Mouse (Mus musculus): ENCODE data around the gene Klhl2. TPM values are rescaled to one million over a fixed set of nuclear protein-coding genes. Genes with fewer than 3 reads are reported as not detected.
A peak's percentile ranks its signal among the peaks of the same experiment; 100 is the strongest.

Klhl2 gene
- 16.3 and 18.3 TPM in 2 replicates for polyA plus RNA-seq (2015; fragmentation: Nextera tagmentation; extraction: Ambion mirVana)

- Histone ChIP-seq H3K4me2 (ENCODE audit: low read length) (peak within 1 kb of the TSS; percentile 78), H3K4me3 (ENCODE audit: low read length) (peak within 1 kb of the TSS; percentile 84), H3K4me1 (ENCODE audit: control insufficient read depth, insufficient read depth, low read depth, low read length) (peaks cover 14% of the 10 kb centered on the region), H3K36me3 (ENCODE audit: control insufficient read depth, insufficient read depth, low read length) (no peaks in the 10 kb centered on the region), H3K9ac (ENCODE audit: low read depth, low read length) (peak within 1 kb of the TSS; percentile 78), H3K27ac (ENCODE audit: low read depth, low read length) (peak within 1 kb of the TSS; percentile 91), H3K9me3 (ENCODE audit: control insufficient read depth, low read length) (no peaks in the 10 kb centered on the region), H3K27me3 (replicated peaks; ENCODE audit: control insufficient read depth, insufficient read depth, low read length) (no peaks in the 10 kb centered on the region)
- under 1% methylated on average over 36 of the region's 68 CpGs for WGBS
- ATAC-seq = peak; percentile 88
These were observed at the start of gene Klhl2 for GRCm38 (mm10) chr8:64849897-64850541. TSS of gene Klhl2 (minus strand) at chr8:64850017.

- no peak for ATAC-seq
- no peaks in the 10 kb centered on the region for H3K9me3 ChIP-seq (ENCODE audit: control insufficient read depth, low read length)
- H3K27me3 ChIP-seq (replicated peaks; ENCODE audit: control insufficient read depth, insufficient read depth, low read length) = no peaks in the 10 kb centered on the region
- 57% methylated on average over 4 of the region's 4 CpGs for WGBS
- H3K4me3 ChIP-seq (ENCODE audit: low read length) = no peak overlapping the region
- H3K27ac ChIP-seq (ENCODE audit: low read depth, low read length) = no peak overlapping the region
- H3K9ac ChIP-seq (ENCODE audit: low read depth, low read length) = no peak overlapping the region
- no peaks in the 10 kb centered on the region for H3K36me3 ChIP-seq (ENCODE audit: control insufficient read depth, insufficient read depth, low read length)
- no peak overlapping the region for H3K4me2 ChIP-seq (ENCODE audit: low read length)
- H3K4me1 ChIP-seq (ENCODE audit: control insufficient read depth, insufficient read depth, low read depth, low read length) = no peaks in the 10 kb centered on the region
These were observed 48.9 kb upstream of the Klhl2 start for GRCm38 (mm10) chr8:64898710-64899109.

GRCm38 (mm10) chr8:64896731-64897130, 46.9 kb upstream of the Klhl2 start:
- 86% methylated on average over 5 of the region's 5 CpGs for WGBS
- Histone ChIP-seq H3K9ac (ENCODE audit: low read depth, low read length) (no peak overlapping the region), H3K27me3 (replicated peaks; ENCODE audit: control insufficient read depth, insufficient read depth, low read length) (no peaks in the 10 kb centered on the region), H3K4me2 (ENCODE audit: low read length) (no peak overlapping the region), H3K36me3 (ENCODE audit: control insufficient read depth, insufficient read depth, low read length) (no peaks in the 10 kb centered on the region), H3K9me3 (ENCODE audit: control insufficient read depth, low read length) (no peaks in the 10 kb centered on the region), H3K4me3 (ENCODE audit: low read length) (no peak overlapping the region), H3K27ac (ENCODE audit: low read depth, low read length) (no peak overlapping the region), H3K4me1 (ENCODE audit: control insufficient read depth, insufficient read depth, low read depth, low read length) (no peaks in the 10 kb centered on the region)
- ATAC-seq = no peak

GRCm38 (mm10) chr8:64880619-64881200, 30.9 kb upstream of the Klhl2 start:
- H3K27me3 ChIP-seq (replicated peaks; ENCODE audit: control insufficient read depth, insufficient read depth, low read length) = no peaks in the 10 kb centered on the region
- H3K4me3 ChIP-seq (ENCODE audit: low read length) = no peak overlapping the region
- no peak overlapping the region for H3K27ac ChIP-seq (ENCODE audit: low read depth, low read length)
- H3K4me1 ChIP-seq (ENCODE audit: control insufficient read depth, insufficient read depth, low read depth, low read length) = no peaks in the 10 kb centered on the region
- no peaks in the 10 kb centered on the region for H3K36me3 ChIP-seq (ENCODE audit: control insufficient read depth, insufficient read depth, low read length)
- H3K9me3 ChIP-seq (ENCODE audit: control insufficient read depth, low read length) = no peaks in the 10 kb centered on the region
- WGBS = 48% methylated on average over 13 of the region's 13 CpGs
- H3K4me2 ChIP-seq (ENCODE audit: low read length) = no peak overlapping the region
- H3K9ac ChIP-seq (ENCODE audit: low read depth, low read length) = no peak overlapping the region
- ATAC-seq = no peak

DNA sequence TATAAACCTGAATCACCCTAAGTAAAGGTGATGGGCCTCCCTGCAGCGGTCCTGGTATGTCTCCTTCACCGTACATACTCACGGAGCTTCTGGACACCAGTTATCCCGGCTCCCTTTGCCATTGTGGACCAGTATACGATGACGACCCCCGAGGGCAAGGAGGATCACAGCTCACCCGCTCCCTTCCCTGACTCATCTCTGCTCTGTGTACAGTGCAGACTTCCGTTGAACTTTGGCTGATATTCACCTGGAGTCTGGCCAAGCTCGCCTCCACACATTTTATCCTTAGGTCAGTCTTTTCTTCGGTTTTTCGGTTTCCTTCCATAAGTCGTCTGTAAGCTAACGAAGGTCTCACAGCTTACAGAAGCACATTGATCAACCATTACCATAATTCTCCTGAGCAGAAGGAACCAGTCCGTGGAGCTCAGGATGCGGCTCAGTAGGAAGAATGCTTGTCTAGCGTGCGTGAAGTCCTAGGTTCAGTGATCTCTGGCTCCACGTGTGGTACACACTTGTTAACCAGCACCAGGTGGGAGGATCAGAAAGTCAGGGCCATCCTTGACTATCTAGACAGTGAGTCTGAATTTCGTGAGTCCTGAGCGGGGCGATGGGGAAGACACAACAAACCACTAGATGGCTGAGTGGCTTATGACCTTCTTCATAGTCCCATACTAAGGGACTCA, 28.0 kb upstream of the Klhl2 start:
- Histone ChIP-seq H3K9ac (ENCODE audit: low read depth, low read length) (no peak overlapping the region), H3K4me1 (ENCODE audit: control insufficient read depth, insufficient read depth, low read depth, low read length) (no peaks in the 10 kb centered on the region), H3K27ac (ENCODE audit: low read depth, low read length) (no peak overlapping the region), H3K27me3 (replicated peaks; ENCODE audit: control insufficient read depth, insufficient read depth, low read length) (no peaks in the 10 kb centered on the region), H3K4me3 (ENCODE audit: low read length) (no peak overlapping the region), H3K36me3 (ENCODE audit: control insufficient read depth, insufficient read depth, low read length) (no peaks in the 10 kb centered on the region), H3K4me2 (ENCODE audit: low read length) (no peak overlapping the region), H3K9me3 (ENCODE audit: control insufficient read depth, low read length) (no peaks in the 10 kb centered on the region)
- 89% methylated on average over 22 of the region's 22 CpGs for WGBS
- ATAC-seq = no peak

GRCm38 (mm10) chr8:64871469-64872165, 21.8 kb upstream of the Klhl2 start:
- ATAC-seq = no peak
- H3K27me3 ChIP-seq (replicated peaks; ENCODE audit: control insufficient read depth, insufficient read depth, low read length) = no peaks in the 10 kb centered on the region

GRCm38 (mm10) chr8:64870218-64870617, 20.4 kb upstream of the Klhl2 start:
- Histone ChIP-seq H3K4me3 (ENCODE audit: low read length) (no peak overlapping the region), H3K4me2 (ENCODE audit: low read length) (no peak overlapping the region), H3K27me3 (replicated peaks; ENCODE audit: control insufficient read depth, insufficient read depth, low read length) (no peaks in the 10 kb centered on the region), H3K36me3 (ENCODE audit: control insufficient read depth, insufficient read depth, low read length) (no peaks in the 10 kb centered on the region), H3K27ac (ENCODE audit: low read depth, low read length) (no peak overlapping the region), H3K9me3 (ENCODE audit: control insufficient read depth, low read length) (peaks cover 3% of the 10 kb centered on the region; the same call in 1 of the 2 replicates), H3K4me1 (ENCODE audit: control insufficient read depth, insufficient read depth, low read depth, low read length) (no peaks in the 10 kb centered on the region), H3K9ac (ENCODE audit: low read depth, low read length) (no peak overlapping the region)
- no peak for ATAC-seq
- 46% methylated on average over 2 of the region's 2 CpGs for WGBS

More at GRCm38 (mm10) chr8:64871469-64872165, 21.8 kb upstream of the Klhl2 start:
- Histone ChIP-seq H3K4me2 (ENCODE audit: low read length) (no peak overlapping the region), H3K9ac (ENCODE audit: low read depth, low read length) (no peak overlapping the region), H3K9me3 (ENCODE audit: control insufficient read depth, low read length) (peaks cover 3% of the 10 kb centered on the region; the same call in 1 of the 2 replicates), H3K27ac (ENCODE audit: low read depth, low read length) (no peak overlapping the region), H3K4me3 (ENCODE audit: low read length) (no peak overlapping the region), H3K36me3 (ENCODE audit: control insufficient read depth, insufficient read depth, low read length) (no peaks in the 10 kb centered on the region), H3K4me1 (ENCODE audit: control insufficient read depth, insufficient read depth, low read depth, low read length) (no peaks in the 10 kb centered on the region)
- 82% methylated on average over 12 of the region's 12 CpGs for WGBS

DNA sequence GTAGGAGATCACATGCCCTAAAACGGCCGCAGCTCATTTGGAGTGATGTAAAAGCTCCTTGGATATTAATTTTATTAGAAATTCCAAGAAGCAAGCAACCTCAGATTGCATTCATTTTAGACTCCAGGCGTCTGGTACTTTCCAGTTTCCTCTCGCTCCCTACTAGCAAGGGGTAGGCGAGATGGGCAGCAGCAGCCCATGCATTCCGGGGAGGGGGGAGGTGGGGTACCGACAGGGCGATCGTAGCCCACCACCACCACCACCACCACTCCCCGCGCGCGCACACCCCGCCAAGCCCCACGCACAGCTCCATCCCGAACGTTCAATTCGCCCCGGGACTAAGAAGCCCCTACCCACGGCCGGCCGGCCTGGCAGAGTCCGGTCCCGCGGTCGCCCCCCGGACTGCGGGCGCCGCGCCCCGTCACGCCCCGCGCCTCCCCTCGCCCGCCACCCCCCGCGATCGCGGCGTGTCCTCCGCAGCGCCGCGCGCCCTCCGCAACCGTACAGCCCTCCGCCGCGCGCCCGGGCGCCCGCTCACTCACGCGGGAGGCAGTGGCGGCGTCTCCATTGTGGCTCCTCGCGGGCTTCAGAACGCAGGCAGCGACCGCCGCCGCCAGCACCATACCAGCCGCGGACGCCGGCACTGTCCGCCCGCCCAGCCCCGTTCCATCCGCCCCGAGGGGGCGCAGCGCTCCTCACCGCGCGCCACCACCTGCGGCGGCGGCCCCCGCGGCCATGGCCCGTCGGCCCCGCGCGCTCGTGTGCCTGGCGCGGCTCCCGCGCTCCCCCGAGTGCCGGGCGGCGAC, 523 bp downstream of the Klhl2 start:
- WGBS = under 1% methylated on average over 53 of the region's 100 CpGs
- Histone ChIP-seq H3K4me2 (ENCODE audit: low read length) (peak overlapping the region; percentile 78), H3K27ac (ENCODE audit: low read depth, low read length) (peak overlapping the region; percentile 91), H3K9ac (ENCODE audit: low read depth, low read length) (peak overlapping the region; percentile 78), H3K4me1 (ENCODE audit: control insufficient read depth, insufficient read depth, low read depth, low read length) (peaks cover 14% of the 10 kb centered on the region), H3K4me3 (ENCODE audit: low read length) (peak overlapping the region; percentile 84), H3K9me3 (ENCODE audit: control insufficient read depth, low read length) (no peaks in the 10 kb centered on the region), H3K36me3 (ENCODE audit: control insufficient read depth, insufficient read depth, low read length) (no peaks in the 10 kb centered on the region), H3K27me3 (replicated peaks; ENCODE audit: control insufficient read depth, insufficient read depth, low read length) (no peaks in the 10 kb centered on the region)
- ATAC-seq = peak; percentile 82
